Mouse (Mus musculus) thymus, adult 18-20 months (tissue): ENCODE results near the gene 1500009L16Rik.

Source experiments
- DNase-seq, 2 experiments: peaks; one replicate each; pipeline ENCODE4 v3.0.0; 2022; ENCODE audit warnings: mixed read lengths in 2 of 2

1500009L16Rik gene

GRCm38 (mm10) chr10:83763891-83764290, 41.2 kb downstream of the 1500009L16Rik start:
- no peak for DNase-seq

- no peak for DNase-seq
These were observed 44.2 kb downstream of the 1500009L16Rik start for GRCm38 (mm10) chr10:83766882-83767281.

GRCm38 (mm10) chr10:83776272-83776878, 53.7 kb downstream of the 1500009L16Rik start:
- DNase-seq: no peak

GRCm38 (mm10) chr10:83777253-83777652, 54.6 kb downstream of the 1500009L16Rik start:
- no peak for DNase-seq

DNA sequence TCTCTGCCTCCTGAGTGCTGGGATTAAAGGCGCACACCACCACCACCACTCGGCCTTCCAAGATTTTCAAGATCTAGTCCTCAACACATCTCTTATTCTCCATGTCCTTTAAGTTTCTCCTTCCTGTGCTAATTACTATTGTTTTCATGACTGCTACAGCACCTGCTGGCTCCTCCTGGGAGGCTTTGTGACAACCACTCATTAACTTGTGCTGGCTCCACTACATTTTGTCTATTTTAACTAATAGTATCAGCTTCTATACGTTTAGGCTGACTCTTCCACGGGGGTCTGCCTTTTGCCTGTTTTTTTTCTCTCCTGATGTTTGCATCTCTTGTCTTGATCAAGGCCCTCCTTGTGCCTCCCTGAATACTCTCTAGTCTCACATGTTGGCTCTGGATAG, 59.2 kb downstream of the 1500009L16Rik start:
- no peak for DNase-seq

- DNase-seq: no peak
These were observed 59.9 kb downstream of the 1500009L16Rik start for GRCm38 (mm10) chr10:83782371-83783120.

DNA sequence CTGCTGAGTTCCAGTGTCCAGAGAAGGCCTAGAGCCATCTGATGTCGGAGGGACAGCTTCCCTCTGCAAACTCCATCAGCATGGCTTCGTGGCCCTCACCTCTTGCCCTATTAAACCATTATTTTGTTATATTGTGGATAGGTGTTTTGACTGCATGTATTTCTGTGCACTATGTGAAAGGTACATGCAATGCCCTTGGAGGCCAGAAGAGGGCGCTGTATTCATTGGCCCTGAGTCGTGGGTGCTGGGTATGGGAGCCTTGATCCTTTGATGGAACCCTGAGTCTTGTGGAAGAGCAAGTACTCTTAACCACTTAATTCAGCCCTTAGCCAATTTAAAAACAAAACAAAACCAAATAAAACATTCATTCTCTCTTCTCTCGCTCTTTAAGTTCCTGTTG, 62.3 kb downstream of the 1500009L16Rik start:
- DNase-seq: no peak

- DNase-seq: no peak
These were observed 63.1 kb downstream of the 1500009L16Rik start for GRCm38 (mm10) chr10:83785627-83786392.

GRCm38 (mm10) chr10:83795088-83795487, 72.4 kb downstream of the 1500009L16Rik start:
- DNase-seq: no peak

DNA sequence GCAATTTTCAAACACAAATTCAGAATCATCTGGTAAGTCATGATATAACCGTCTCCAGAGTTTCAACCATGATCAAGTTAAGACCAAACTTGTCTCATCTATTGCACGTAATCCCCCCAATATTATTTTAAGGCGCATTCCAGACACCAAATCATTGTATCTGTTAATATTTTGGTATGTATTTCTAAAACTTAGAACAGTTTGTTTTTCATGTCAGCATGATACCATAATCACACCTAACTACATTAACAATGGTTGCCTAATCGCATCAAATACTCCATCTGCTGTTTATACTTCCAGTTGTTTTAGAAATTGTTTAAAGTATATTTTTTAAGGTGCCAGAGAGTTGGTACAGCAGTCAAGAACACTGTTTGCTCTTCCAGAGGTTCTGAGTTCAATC, 72.8 kb downstream of the 1500009L16Rik start:
- DNase-seq: no peak

DNA sequence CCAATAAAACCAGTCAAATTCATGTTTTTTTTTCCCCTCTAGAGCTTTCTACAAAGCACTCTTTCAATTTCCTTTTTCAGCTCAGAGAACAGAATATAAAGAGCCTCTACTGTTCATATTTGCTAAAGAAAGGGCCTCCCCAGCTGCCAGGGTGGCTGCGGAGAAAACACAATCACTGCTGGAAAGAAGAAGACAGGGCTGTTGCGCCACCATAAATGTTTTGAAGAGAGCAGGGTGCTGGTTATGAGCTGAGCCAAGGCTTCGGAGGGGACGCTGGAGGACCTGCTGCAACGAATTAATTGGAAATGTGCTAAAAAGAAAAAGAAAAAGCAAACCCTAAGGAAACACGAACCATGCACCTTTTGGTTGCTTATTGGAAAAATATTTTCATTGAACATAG, 81.4 kb downstream of the 1500009L16Rik start:
- no peak for DNase-seq

GRCm38 (mm10) chr10:83805201-83805718, 82.6 kb downstream of the 1500009L16Rik start:
- DNase-seq: no peak

DNA sequence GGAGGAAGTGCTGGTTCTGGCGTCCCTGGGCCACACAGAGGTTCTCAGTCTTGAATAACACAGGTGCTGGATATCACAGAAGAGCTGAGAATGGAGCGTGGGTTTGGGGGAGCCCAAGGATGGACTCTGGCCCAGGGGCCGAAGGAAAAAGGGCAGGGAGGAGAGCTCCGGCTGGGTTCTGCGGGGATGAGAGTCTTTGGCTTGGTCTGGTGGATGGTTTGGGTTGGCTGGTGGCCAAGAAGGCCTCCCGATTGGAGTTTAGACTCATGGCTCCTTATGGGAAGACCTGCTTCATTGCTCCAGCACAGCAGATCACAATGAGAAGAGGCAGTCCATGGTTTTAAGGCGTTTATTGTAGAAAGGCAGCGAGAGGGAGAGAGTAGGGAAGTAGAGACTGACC, 84.6 kb downstream of the 1500009L16Rik start:
- no peak for DNase-seq
